In the genomic region with DNA sequence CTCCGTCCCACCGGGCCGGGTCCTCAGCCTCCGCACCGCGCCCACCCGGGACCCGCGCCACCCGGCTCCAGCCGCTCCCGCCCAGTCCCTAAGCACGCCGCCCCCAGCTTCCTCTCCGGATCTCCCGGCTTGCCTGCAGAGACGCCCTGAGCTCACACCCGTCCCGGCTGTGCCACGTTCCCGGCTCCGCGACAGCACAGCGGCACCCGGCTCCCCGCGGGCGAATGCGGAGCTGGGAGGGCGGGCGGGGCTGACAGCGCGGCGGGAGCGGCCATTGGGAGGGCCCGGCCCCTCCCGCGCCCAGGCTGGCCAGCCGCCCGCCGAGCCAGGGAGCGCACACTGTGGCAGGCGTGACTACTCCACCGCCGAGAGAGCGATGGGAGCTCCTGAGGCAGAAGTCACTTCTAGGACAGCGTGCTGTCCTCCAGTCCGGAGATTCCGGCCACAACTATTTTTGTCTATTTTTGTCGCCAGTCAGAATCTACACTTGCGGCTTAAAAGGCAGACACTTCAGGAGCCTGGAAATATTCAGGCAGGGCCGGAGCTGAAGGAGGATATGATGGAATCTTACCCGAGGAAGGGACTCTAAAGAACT, we compare ENCODE assay signal across 7 mouse cellular contexts. TPM values are rescaled to one million over a fixed set of nuclear protein-coding genes. Genes with fewer than 3 reads are reported as not detected.
DNase-seq lines count a peak whose midpoint lies in the region; ATAC-seq and TF ChIP-seq lines count a peak whose summit lies in the region.

A gene (minus strand): TSS at position 252 of the 595 bp plus-strand sequence.

- WGBS in intestine, postnatal 0 days, result under 1% methylated on average over 52 of the region's 53 CpGs
- WGBS in midbrain, embryonic 12.5 days, result under 1% methylated on average over 53 of the region's 53 CpGs
- under 1% methylated on average over 53 of the region's 53 CpGs for WGBS in small intestine, adult 2 months

- no peak for TF ChIP-seq CTCF in intestine, postnatal 0 days (IDR thresholded peaks at IDR 0.05; ENCODE audit: low read depth)
- no peak for TF ChIP-seq CTCF in small intestine, adult 2 months (IDR thresholded peaks at IDR 0.05; ENCODE audit: extremely low read depth, insufficient read length, insufficient replicate concordance, low read depth, low read length)

- intact Hi-C loops in left cerebral cortex, postnatal 4 days (cut with DNase I), result no loop called here

- DNase-seq in adrenal gland, adult 2 months, result peak; percentile 97
- peak; percentile 69 for DNase-seq in embryo, embryonic 11.5 days (ENCODE audit: low read depth, low spot score)
- peak; percentile 89 to 92 for DNase-seq in gastrocnemius, postnatal 4 days (ENCODE audit: low spot score in 2 of 2)
- peak; percentile 88 for DNase-seq in left cerebral cortex, postnatal 4 days

- H3K36me3 ChIP-seq in intestine, postnatal 0 days (ENCODE audit: control insufficient read depth, insufficient read depth), result no peaks in the 10 kb centered on the region
- no peaks in the 10 kb centered on the region for H3K36me3 ChIP-seq in midbrain, embryonic 12.5 days
- H3K36me3 ChIP-seq in small intestine, adult 2 months (ENCODE audit: control insufficient read depth, insufficient read depth, low read length), result no peaks in the 10 kb centered on the region

- no peaks in the 10 kb centered on the region for H3K9me3 ChIP-seq in intestine, postnatal 0 days (ENCODE audit: control insufficient read depth)
- no peaks in the 10 kb centered on the region for H3K9me3 ChIP-seq in midbrain, embryonic 12.5 days

- no peaks in the 10 kb centered on the region for H3K27me3 ChIP-seq in intestine, postnatal 0 days (replicated peaks; ENCODE audit: control insufficient read depth, insufficient read depth, low read length)
- H3K27me3 ChIP-seq in midbrain, embryonic 12.5 days, result 0 out of 2 replicates have a peak, but pooled peaks cover 3% of the 10 kb centered on the region
- H3K27me3 ChIP-seq in small intestine, adult 2 months (ENCODE audit: control insufficient read depth, insufficient read depth, low read length), result no peaks in the 10 kb centered on the region

- ATAC-seq in intestine, postnatal 0 days, result peak; percentile 98
- ATAC-seq in midbrain, embryonic 12.5 days (ENCODE audit: low FRiP score, low read depth), result peak; percentile 97

- peak within 1 kb of the TSS; percentile 76 for H3K4me3 ChIP-seq in intestine, postnatal 0 days (ENCODE audit: low read depth, low read length)
- peak within 1 kb of the TSS; percentile 83 for H3K4me3 ChIP-seq in midbrain, embryonic 12.5 days
- peak within 1 kb of the TSS; percentile 93 for H3K4me3 ChIP-seq in small intestine, adult 2 months (ENCODE audit: low read depth, low read length)

- H3K27ac ChIP-seq in intestine, postnatal 0 days (ENCODE audit: low read depth, low read length), result peak within 1 kb of the TSS; percentile 92
- peak within 1 kb of the TSS; percentile 82 for H3K27ac ChIP-seq in midbrain, embryonic 12.5 days (replicated peaks)
- H3K27ac ChIP-seq in small intestine, adult 2 months (ENCODE audit: insufficient read depth, low read depth, low read length), result peak within 1 kb of the TSS; percentile 86

- H3K9ac ChIP-seq in intestine, postnatal 0 days (ENCODE audit: low read depth, low read length), result peak within 1 kb of the TSS; percentile 84
- peak within 1 kb of the TSS; percentile 86 for H3K9ac ChIP-seq in midbrain, embryonic 12.5 days (replicated peaks)

- peak within 1 kb of the TSS; percentile 68 for H3K4me2 ChIP-seq in intestine, postnatal 0 days (replicated peaks; ENCODE audit: low read depth)
- peak within 1 kb of the TSS; percentile 88 for H3K4me2 ChIP-seq in midbrain, embryonic 12.5 days (replicated peaks)

- no peaks in the 10 kb centered on the region for H3K4me1 ChIP-seq in intestine, postnatal 0 days (replicated peaks; ENCODE audit: control insufficient read depth, insufficient read depth, low read length)
- peaks cover 3% of the 10 kb centered on the region; the same call in 1 of the 2 replicates for H3K4me1 ChIP-seq in midbrain, embryonic 12.5 days
- H3K4me1 ChIP-seq in small intestine, adult 2 months (ENCODE audit: control insufficient read depth, insufficient read depth, insufficient read length, low read length), result peaks cover 4% of the 10 kb centered on the region; the same call in 1 of the 2 replicates

- TF ChIP-seq POLR2A in small intestine, adult 2 months (IDR thresholded peaks at IDR 0.05; ENCODE audit: low read depth, low read length), result peak; percentile 86

RNA-seq across cellular contexts. Expression of the gene that starts here (rescaled TPM):
- 10 to 100 TPM; 20.3 to 23.0 TPM for total RNA-seq in adrenal gland, adult 2 months (2021)
- 18.5 and 24.9 TPM in 2 replicates for polyA plus RNA-seq in adrenal gland, adult 2 months (2012; rRNA removed)
- 10 to 100 TPM; 28.3 to 31.0 TPM for total RNA-seq in gastrocnemius, postnatal 4 days (2021)
- 4.4 and 5.5 TPM in 2 replicates for polyA plus RNA-seq in intestine, postnatal 0 days (2015; fragmentation: Nextera tagmentation; extraction: Ambion mirVana)
- total RNA-seq in left cerebral cortex, postnatal 4 days (2021), result 10 to 100 TPM; 16.9 to 20.1 TPM
- polyA plus RNA-seq in midbrain, embryonic 12.5 days (2016; fragmentation: Nextera tagmentation; extraction: Ambion mirVana), result 11.7 and 12.0 TPM in 2 replicates
- 45.3 and 66.8 TPM in 2 replicates for polyA plus RNA-seq in small intestine, adult 2 months (2012; rRNA removed)

Comparison
In these comparisons a context has a peak if more than half of its experiments do, and no peak if none do; other contexts are left out.
1. Peak in every context shown above with its lines: DNase-seq, ATAC-seq, H3K4me3 ChIP-seq and H3K27ac ChIP-seq.